Mouse (Mus musculus) midbrain, postnatal 0 days (tissue): Measurements from ENCODE around the gene Gpx1. TPM values are rescaled to one million over a fixed set of nuclear protein-coding genes. Genes with fewer than 3 reads are reported as not detected.

Experiments
- ATAC-seq: fragments of 200-750 bp; cut with Nextera tagmentation; 2 replicates; pipeline ENCODE4 v1.8.0; 2017; ENCODE audit warnings: moderate number of reproducible peaks, mild to moderate bottlenecking, moderate TSS enrichment, moderate library complexity; ENCODE audit not compliant: low FRiP score
- DNase-seq: peaks from one replicate; pipeline ENCODE4 v3.0.0-alpha.2; 2015; ENCODE audit warnings: low spot score
- H3K27ac ChIP-seq: fragments of 300-500 bp; sonication (generic); 2 replicates; pipeline ENCODE4 v1.5.1; 2014; ENCODE audit warnings: low read depth, mild to moderate bottlenecking, low read length, mixed read lengths
- H3K27me3 ChIP-seq: fragments of 300-500 bp; sonication (generic); 2 replicates; pipeline ENCODE4 v1.6.1; 2014; ENCODE audit warnings: low read length, control low read depth, mixed read lengths; ENCODE audit not compliant: insufficient read depth
- H3K36me3 ChIP-seq: fragments of 300-500 bp; sonication (generic); 2 replicates; pipeline ENCODE4 v1.6.1; 2014; ENCODE audit warnings: low read length, control low read depth, mixed read lengths; ENCODE audit not compliant: insufficient read depth
- H3K4me1 ChIP-seq: fragments of 300-500 bp; sonication (generic); 2 replicates; pipeline ENCODE4 v1.6.1; 2014; ENCODE audit warnings: mild to moderate bottlenecking, control low read depth, antibody characterized with exemption, low read length, mixed read lengths; ENCODE audit not compliant: insufficient read depth
- H3K4me2 ChIP-seq: fragments of 300-500 bp; sonication (generic); 2 replicates; pipeline ENCODE4 v1.6.1; 2014; ENCODE audit warnings: low read depth, mild to moderate bottlenecking, low read length, mixed read lengths; ENCODE audit not compliant: poor library complexity, severe bottlenecking
- H3K4me3 ChIP-seq: fragments of 300-500 bp; sonication (generic); 2 replicates; pipeline ENCODE4 v1.5.1; 2014; ENCODE audit warnings: low read depth, mild to moderate bottlenecking, low read length, moderate library complexity
- H3K9ac ChIP-seq: fragments of 300-500 bp; sonication (generic); replicated peaks from 2 replicates; pipeline ENCODE4 v1.6.1; 2014; ENCODE audit warnings: mild to moderate bottlenecking, low read length, moderate library complexity, mixed read lengths; ENCODE audit not compliant: poor library complexity, severe bottlenecking
- H3K9me3 ChIP-seq: fragments of 300-500 bp; sonication (generic); 2 replicates; pipeline ENCODE4 v1.6.1; 2016; ENCODE audit warnings: low read length, control low read depth
- CTCF ChIP-seq: IDR thresholded peaks from 2 replicates; pipeline ENCODE4 v1.5.1; 2016; ENCODE audit warnings: antibody characterized with exemption, mild to moderate bottlenecking
- WGBS: fragments of 180-500 bp; shearing (Covaris S2); extraction: QIAGEN DNeasy Blood & Tissue Kit; methylation state at CpG from one replicate; pipeline ENCODE4 v1.1.7; 2014; 5-methylcytosine and 5-hydroxymethylcytosine counted together
- polyA plus RNA-seq: library from polyadenylated mRNA; unstranded; fragments of >200 nt; fragmentation: Nextera tagmentation; extraction: Ambion mirVana; gene quantifications from 2 replicates; pipeline ENCODE4 v1.2.1, GENCODE M21; 2015
- total RNA-seq: library from RNA; depleted of rRNA; stranded (reverse); fragments of >200 nt; gene quantifications from 2 replicates; pipeline ENCODE4 v1.2.3, GENCODE M21; 2014

Gpx1 gene
- total and polyA plus RNA-seq, 2 experiments from 2014 or later: 225 to 430 TPM

GRCm38 (mm10) chr9:108347540-108348289, 9.0 kb downstream of the Gpx1 start, which contains the start of gene Usp4:
Gene Usp4 (plus strand): TSS chr9:108347853.
- Histone ChIP-seq H3K36me3 (peaks cover 15% of the 10 kb centered on the region), H3K4me2 (peak within 1 kb of the TSS; percentile 71), H3K4me1 (no peaks in the 10 kb centered on the region), H3K27me3 (no peaks in the 10 kb centered on the region), H3K27ac (peak within 1 kb of the TSS; percentile 82), H3K9ac (peak within 1 kb of the TSS; percentile 83), H3K9me3 (no peaks in the 10 kb centered on the region), H3K4me3 (peak within 1 kb of the TSS; percentile 95)
- DNase-seq (peak; percentile 96), ATAC-seq (peak; percentile 94)
- under 1% methylated on average over 72 of the region's 75 CpGs for WGBS
- no peak for TF ChIP-seq CTCF

- H3K27ac ChIP-seq: peak overlapping the region; percentile 82
- ATAC-seq (0 out of 2 replicates have a peak, but pooled peaks have one; percentile 3), DNase-seq (no peak)
- no peaks in the 10 kb centered on the region for H3K27me3 ChIP-seq
- WGBS: 7% methylated on average over 13 of the region's 14 CpGs
- TF ChIP-seq CTCF: no peak
- H3K4me2 ChIP-seq: peak overlapping the region; percentile 71
- H3K36me3 ChIP-seq: peaks cover 21% of the 10 kb centered on the region
- H3K4me1 ChIP-seq: no peaks in the 10 kb centered on the region
- no peaks in the 10 kb centered on the region for H3K9me3 ChIP-seq
- peak overlapping the region; percentile 95 for H3K4me3 ChIP-seq
- peak overlapping the region; percentile 83 for H3K9ac ChIP-seq
These were observed 9.6 kb downstream of the Gpx1 start for GRCm38 (mm10) chr9:108348290-108348680.

- no peaks in the 10 kb centered on the region for H3K27me3 ChIP-seq
- no peak for DNase-seq
- 98% methylated on average over 4 of the region's 4 CpGs for WGBS
- H3K9ac ChIP-seq: no peak overlapping the region
- H3K4me2 ChIP-seq: no peak overlapping the region
- H3K36me3 ChIP-seq: peaks cover 32% of the 10 kb centered on the region
- H3K4me3 ChIP-seq: no peak overlapping the region
- H3K9me3 ChIP-seq: no peaks in the 10 kb centered on the region
- H3K4me1 ChIP-seq: no peaks in the 10 kb centered on the region
- H3K27ac ChIP-seq: no peak overlapping the region
- TF ChIP-seq CTCF: no peak
- no peak for ATAC-seq
These were observed 11.0 kb downstream of the Gpx1 start for GRCm38 (mm10) chr9:108349727-108350126.

GRCm38 (mm10) chr9:108378234-108378633, 39.5 kb downstream of the Gpx1 start:
- Histone ChIP-seq H3K27ac (no peak overlapping the region), H3K27me3 (no peaks in the 10 kb centered on the region), H3K36me3 (peaks cover 66% of the 10 kb centered on the region), H3K4me2 (no peak overlapping the region), H3K4me1 (no peaks in the 10 kb centered on the region), H3K9me3 (no peaks in the 10 kb centered on the region), H3K4me3 (no peak overlapping the region), H3K9ac (no peak overlapping the region)
- DNase-seq (no peak), ATAC-seq (no peak)
- no peak for TF ChIP-seq CTCF
- WGBS: 94% methylated on average over 9 of the region's 9 CpGs

- no peak for TF ChIP-seq CTCF
- peaks cover 65% of the 10 kb centered on the region for H3K36me3 ChIP-seq
- no peaks in the 10 kb centered on the region for H3K4me1 ChIP-seq
- H3K27me3 ChIP-seq: no peaks in the 10 kb centered on the region
- WGBS: 95% methylated on average over 5 of the region's 5 CpGs
- no peak overlapping the region for H3K9ac ChIP-seq
- ATAC-seq (no peak), DNase-seq (no peak)
- H3K27ac ChIP-seq: no peak overlapping the region
- no peak overlapping the region for H3K4me3 ChIP-seq
- H3K4me2 ChIP-seq: no peak overlapping the region
- no peaks in the 10 kb centered on the region for H3K9me3 ChIP-seq
These were observed 40.0 kb downstream of the Gpx1 start for GRCm38 (mm10) chr9:108378736-108379135.

GRCm38 (mm10) chr9:108379294-108379693, 40.6 kb downstream of the Gpx1 start:
- H3K9ac ChIP-seq: no peak overlapping the region
- no peak overlapping the region for H3K4me3 ChIP-seq
- no peaks in the 10 kb centered on the region for H3K27me3 ChIP-seq
- H3K9me3 ChIP-seq: no peaks in the 10 kb centered on the region
- DNase-seq (no peak), ATAC-seq (no peak)
- no peak for TF ChIP-seq CTCF
- peaks cover 65% of the 10 kb centered on the region for H3K36me3 ChIP-seq
- WGBS: 88% methylated on average over 4 of the region's 4 CpGs
- no peak overlapping the region for H3K4me2 ChIP-seq
- H3K27ac ChIP-seq: no peak overlapping the region
- H3K4me1 ChIP-seq: no peaks in the 10 kb centered on the region
